Mouse (Mus musculus): ENCODE results near the gene Cerkl.

GRCm38 (mm10) chr2:79399234-79400000 is 57.2 kb downstream of the Cerkl start:
- no peak for TF ChIP-seq CTCF (IDR thresholded peaks at IDR 0.05; ENCODE audit: low read depth, low read length)
- no peak for TF ChIP-seq POLR2A (IDR thresholded peaks at IDR 0.05; ENCODE audit: insufficient read depth, low read length)
- no peak for TF ChIP-seq EP300 (IDR thresholded peaks at IDR 0.05; ENCODE audit: insufficient read depth, low read depth, low read length)

Measured in ES-Bruce4 (cell line).